Mouse (Mus musculus): ENCODE results near the gene Pyurf. TPM values are rescaled to one million over a fixed set of nuclear protein-coding genes. Genes with fewer than 3 reads are reported as not detected.

Pyurf gene
- polyA plus RNA-seq, 1 experiment from 2014 or later: 23.5 TPM

GRCm38 (mm10) chr6:57639531-57639930, 52.3 kb downstream of the Pyurf start:
- Histone ChIP-seq H3K27me3 (ENCODE audit: insufficient read depth, poor library complexity, severe bottlenecking) (no peaks in the 10 kb centered on the region), H3K9me3 (no peaks in the 10 kb centered on the region), H3K27ac (no peak overlapping the region), H3K36me3 (no peaks in the 10 kb centered on the region), H3K4me1 (peaks cover 3% of the 10 kb centered on the region; the same call in 1 of the 2 replicates), H3K4me3 (no peak overlapping the region)
- DNase-seq (ENCODE audit: low spot score): no peak
- WGBS: 52% methylated on average over 1 of the region's 1 CpGs

Other genes starting within 250 kb of the Pyurf start
- 9.2 and 14.1 TPM in 2 replicates for gene Ppm1k, start 156.6 kb downstream of the Pyurf start, polyA plus RNA-seq (2016; fragmentation: Nextera tagmentation; extraction: Ambion mirVana)
- 5.4 and 5.8 TPM in 2 replicates for gene Herc6, start 111.1 kb downstream of the Pyurf start, polyA plus RNA-seq (2016; fragmentation: Nextera tagmentation; extraction: Ambion mirVana)
- gene Lancl2, start 10.5 kb upstream of the Pyurf start, polyA plus RNA-seq (2016; fragmentation: Nextera tagmentation; extraction: Ambion mirVana): 20.6 and 22.2 TPM in 2 replicates
- 37.0 and 39.1 TPM in 2 replicates for gene Vopp1, start 133.1 kb upstream of the Pyurf start, polyA plus RNA-seq (2016; fragmentation: Nextera tagmentation; extraction: Ambion mirVana)
- not detected in 2 replicates for gene Vmn1r21, start 158.3 kb upstream of the Pyurf start, polyA plus RNA-seq (2016; fragmentation: Nextera tagmentation; extraction: Ambion mirVana)
- not detected in 2 replicates for gene Vmn1r22, start 215.9 kb upstream of the Pyurf start, polyA plus RNA-seq (2016; fragmentation: Nextera tagmentation; extraction: Ambion mirVana)
- gene Vmn1r23, start 234.8 kb upstream of the Pyurf start, polyA plus RNA-seq (2016; fragmentation: Nextera tagmentation; extraction: Ambion mirVana): not detected in 2 replicates

Data from heart, embryonic 10.5 days (tissue).